Mouse (Mus musculus) E14TG2a.4 (cell line): Measurements from ENCODE around the gene Gm19426.

Experiments
- CTCF ChIP-seq: conservative IDR thresholded peaks from 2 replicates; pipeline ENCODE4 v1.5.1; 2014; ENCODE audit warnings: low read length
- POU5F1 ChIP-seq: IDR thresholded peaks from 2 replicates; pipeline ENCODE4 v1.6.1; 2014; ENCODE audit warnings: low read length, borderline replicate concordance

- no peak for TF ChIP-seq CTCF
- no peak for TF ChIP-seq POU5F1
Observed at GRCm38 (mm10) chr2:84757026-84757682, 13.7 kb upstream of the Gm19426 start.
